In the genomic region with DNA sequence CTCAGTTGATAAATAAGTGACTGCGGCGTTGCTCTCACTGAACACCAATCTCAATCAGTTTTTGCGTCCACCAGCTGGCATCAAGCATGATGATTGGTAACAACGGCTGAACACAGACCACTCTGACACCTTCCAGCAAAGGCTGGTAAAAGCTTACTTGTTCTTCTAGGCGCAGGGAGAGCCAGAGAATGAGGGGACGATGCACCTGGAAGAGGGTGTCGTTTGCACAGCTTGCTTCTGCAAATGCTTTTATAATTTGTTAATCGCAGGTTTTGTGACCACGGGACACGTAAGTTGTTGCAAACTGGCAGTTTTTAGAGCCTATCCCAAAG, we compare ENCODE assay signal across 10 mouse cellular contexts. TPM values are rescaled to one million over a fixed set of nuclear protein-coding genes. Genes with fewer than 3 reads are reported as not detected.
DNase-seq lines count a peak whose midpoint lies in the region; ATAC-seq and TF ChIP-seq lines count a peak whose summit lies in the region.
"Had no signal": no experiment of that assay in that cellular context is flagged by ENCODE, and none has a peak within 500 bp of the region (broad histone marks: within the 10 kb centered on the region; RNA-seq: fewer than 3 reads in every experiment).

No protein-coding gene starts in this region.

- WGBS in kidney, embryonic 14.5 days: 39% methylated on average over 10 of the region's 10 CpGs
- WGBS in kidney, adult 2 months: 47% methylated on average over 10 of the region's 10 CpGs
- WGBS in forebrain, embryonic 10.5 days: 56% methylated on average over 10 of the region's 10 CpGs
- WGBS in hindbrain, embryonic 12.5 days: 43% methylated on average over 10 of the region's 10 CpGs
- 17% methylated on average over 10 of the region's 10 CpGs for WGBS in midbrain, embryonic 15.5 days
- 55% methylated on average over 10 of the region's 10 CpGs for whole genome bisulfite sequencing in liver, embryonic 12.5 days (ENCODE audit: insufficient replicate concordance)

- H3K27me3 ChIP-seq in kidney, embryonic 14.5 days (ENCODE audit: control insufficient read depth, insufficient read depth, low read length): no peaks in the 10 kb centered on the region
- no peaks in the 10 kb centered on the region for H3K27me3 ChIP-seq in kidney, adult 2 months (replicated peaks; ENCODE audit: control insufficient read depth, insufficient read depth, low read length)
- peaks cover 14% of the 10 kb centered on the region; the same call in 1 of the 2 replicates for H3K27me3 ChIP-seq in forebrain, embryonic 10.5 days (ENCODE audit: poor library complexity, severe bottlenecking)
- no peaks in the 10 kb centered on the region for H3K27me3 ChIP-seq in hindbrain, embryonic 12.5 days
- no peaks in the 10 kb centered on the region for H3K27me3 ChIP-seq in midbrain, embryonic 15.5 days (replicated peaks)
- H3K27me3 ChIP-seq in liver, embryonic 12.5 days (replicated peaks): 0 out of 2 replicates have a peak, but pooled peaks cover 4% of the 10 kb centered on the region
- H3K27me3 ChIP-seq: liver, embryonic 15.5 days had no signal

- no peak for TF ChIP-seq POLR2A in kidney, adult 2 months (IDR thresholded peaks at IDR 0.05; ENCODE audit: low read depth, low read length)

- H3K27ac ChIP-seq in kidney, embryonic 14.5 days (ENCODE audit: low read depth, low read length): no peak overlapping the region
- H3K27ac ChIP-seq in kidney, adult 2 months (ENCODE audit: insufficient read depth, low read depth, low read length): no peak overlapping the region
- 0 out of 2 replicates have a peak overlapping the region, but pooled peaks have one; percentile 8 for H3K27ac ChIP-seq in forebrain, embryonic 10.5 days
- peak overlapping the region; percentile 83 for H3K27ac ChIP-seq in hindbrain, embryonic 12.5 days
- peak overlapping the region; percentile 78 for H3K27ac ChIP-seq in midbrain, embryonic 15.5 days
- no peak overlapping the region for H3K27ac ChIP-seq in liver, embryonic 12.5 days
- H3K27ac ChIP-seq: liver, embryonic 15.5 days had no signal

- H3K9ac ChIP-seq in kidney, embryonic 14.5 days (ENCODE audit: low read depth, low read length): no peak overlapping the region
- H3K9ac ChIP-seq in hindbrain, embryonic 12.5 days: 0 out of 2 replicates have a peak overlapping the region, but pooled peaks have one; percentile 39
- H3K9ac ChIP-seq in midbrain, embryonic 15.5 days: peak overlapping the region; percentile 15; the same call in 1 of the 2 replicates
- no peak overlapping the region for H3K9ac ChIP-seq in liver, embryonic 12.5 days
- H3K9ac ChIP-seq: liver, embryonic 15.5 days had no signal

- H3K4me2 ChIP-seq in kidney, embryonic 14.5 days (replicated peaks; ENCODE audit: low read depth, low read length): peak overlapping the region; percentile 27; the same call in 1 of the 2 replicates
- peak overlapping the region; percentile 41 for H3K4me2 ChIP-seq in hindbrain, embryonic 12.5 days (replicated peaks)
- peak overlapping the region; percentile 41 for H3K4me2 ChIP-seq in midbrain, embryonic 15.5 days
- H3K4me2 ChIP-seq in liver, embryonic 12.5 days: no peak overlapping the region
- H3K4me2 ChIP-seq: liver, embryonic 15.5 days had no signal

- no peak for TF ChIP-seq CTCF in kidney, adult 2 months (conservative IDR thresholded peaks at IDR 0.05; ENCODE audit: insufficient read depth, insufficient read length, low read depth, low read length)

- no peak overlapping the region for H3K4me3 ChIP-seq in kidney, embryonic 14.5 days (ENCODE audit: low read length)
- no peak overlapping the region for H3K4me3 ChIP-seq in kidney, adult 2 months (ENCODE audit: insufficient read depth, low read depth, low read length)
- peak overlapping the region; percentile 19; the same call in 1 of the 2 replicates for H3K4me3 ChIP-seq in forebrain, embryonic 10.5 days
- H3K4me3 ChIP-seq in hindbrain, embryonic 12.5 days: no peak overlapping the region
- H3K4me3 ChIP-seq in midbrain, embryonic 15.5 days: peak overlapping the region; percentile 9; the same call in 1 of the 2 replicates
- no peak overlapping the region for H3K4me3 ChIP-seq in liver, embryonic 12.5 days
- H3K4me3 ChIP-seq: liver, embryonic 15.5 days had no signal

- ATAC-seq in kidney, embryonic 14.5 days (ENCODE audit: low FRiP score, low TSS enrichment): no peak
- peak; percentile 68 for ATAC-seq in hindbrain, embryonic 12.5 days (ENCODE audit: low FRiP score)
- ATAC-seq in midbrain, embryonic 15.5 days (replicated peaks): peak; percentile 55; the same call in 1 of the 2 replicates
- ATAC-seq in liver, embryonic 12.5 days: no peak

- peaks cover 20% of the 10 kb centered on the region; the same call in 1 of the 2 replicates for H3K4me1 ChIP-seq in kidney, embryonic 14.5 days (ENCODE audit: control insufficient read depth, insufficient read depth, low read length)
- no peaks in the 10 kb centered on the region for H3K4me1 ChIP-seq in kidney, adult 2 months (ENCODE audit: control insufficient read depth, insufficient read depth, low read length)
- peaks cover 17% of the 10 kb centered on the region for H3K4me1 ChIP-seq in forebrain, embryonic 10.5 days
- H3K4me1 ChIP-seq in hindbrain, embryonic 12.5 days: peaks cover 19% of the 10 kb centered on the region
- peaks cover 23% of the 10 kb centered on the region for H3K4me1 ChIP-seq in midbrain, embryonic 15.5 days
- H3K4me1 ChIP-seq in liver, embryonic 12.5 days: no peaks in the 10 kb centered on the region
- H3K4me1 ChIP-seq: liver, embryonic 15.5 days had no signal

- no peaks in the 10 kb centered on the region for H3K9me3 ChIP-seq in kidney, embryonic 14.5 days (ENCODE audit: control insufficient read depth, low read length)
- no peaks in the 10 kb centered on the region for H3K9me3 ChIP-seq in forebrain, embryonic 10.5 days
- H3K9me3 ChIP-seq in hindbrain, embryonic 12.5 days (replicated peaks): no peaks in the 10 kb centered on the region
- no peaks in the 10 kb centered on the region for H3K9me3 ChIP-seq in midbrain, embryonic 15.5 days
- H3K9me3 ChIP-seq in liver, embryonic 12.5 days (replicated peaks): no peaks in the 10 kb centered on the region
- H3K9me3 ChIP-seq: liver, embryonic 15.5 days had no signal

- H3K36me3 ChIP-seq in kidney, embryonic 14.5 days (ENCODE audit: control insufficient read depth, insufficient read depth, low read length): no peaks in the 10 kb centered on the region
- H3K36me3 ChIP-seq in kidney, adult 2 months (ENCODE audit: control insufficient read depth, insufficient read depth, low read length): no peaks in the 10 kb centered on the region
- no peaks in the 10 kb centered on the region for H3K36me3 ChIP-seq in forebrain, embryonic 10.5 days (replicated peaks)
- H3K36me3 ChIP-seq in hindbrain, embryonic 12.5 days: no peaks in the 10 kb centered on the region
- no peaks in the 10 kb centered on the region for H3K36me3 ChIP-seq in midbrain, embryonic 15.5 days (replicated peaks)
- no peaks in the 10 kb centered on the region for H3K36me3 ChIP-seq in liver, embryonic 12.5 days
- H3K36me3 ChIP-seq: liver, embryonic 15.5 days had no signal

- no peak for DNase-seq in kidney, adult 2 months
- no peak for DNase-seq in forebrain, embryonic 10.5 days (ENCODE audit: extremely low spot score, low spot score)
- DNase-seq in cerebellum, adult 8-10 months: no peak
- no peak for DNase-seq in kidney, postnatal 36 days
- DNase-seq: adrenal gland, postnatal 10 days had no signal

RNA-seq across cellular contexts. Expression of a gene that starts 51.4 kb away (rescaled TPM):
- 42.6 and 51.8 TPM in 2 replicates for polyA plus RNA-seq in kidney, embryonic 14.5 days (2014; fragmentation: Nextera tagmentation; extraction: Ambion mirVana)
- 17.1 and 17.9 TPM in 2 replicates for polyA plus RNA-seq in kidney, adult 2 months (2012; rRNA removed)
- polyA plus RNA-seq in forebrain, embryonic 10.5 days (2016; fragmentation: Nextera tagmentation; extraction: Ambion mirVana): 62.8 and 66.9 TPM in 2 replicates
- polyA plus RNA-seq in hindbrain, embryonic 12.5 days (2016; fragmentation: Nextera tagmentation; extraction: Ambion mirVana): 38.0 and 39.2 TPM in 2 replicates
- 51.7 and 56.2 TPM in 2 replicates for polyA plus RNA-seq in midbrain, embryonic 15.5 days (2015; fragmentation: Nextera tagmentation; extraction: Ambion mirVana)
- polyA plus RNA-seq in liver, embryonic 12.5 days (2016; fragmentation: Nextera tagmentation; extraction: Ambion mirVana): 30.7 and 33.8 TPM in 2 replicates

RNA-seq across cellular contexts. Expression of a gene that starts 51.8 kb away (rescaled TPM):
- 205 and 217 TPM in 2 replicates for polyA plus RNA-seq in kidney, embryonic 14.5 days (2014; fragmentation: Nextera tagmentation; extraction: Ambion mirVana)
- 33.4 and 40.5 TPM in 2 replicates for polyA plus RNA-seq in kidney, adult 2 months (2012; rRNA removed)
- polyA plus RNA-seq in forebrain, embryonic 10.5 days (2016; fragmentation: Nextera tagmentation; extraction: Ambion mirVana): 246 and 247 TPM in 2 replicates
- 258 and 273 TPM in 2 replicates for polyA plus RNA-seq in hindbrain, embryonic 12.5 days (2016; fragmentation: Nextera tagmentation; extraction: Ambion mirVana)
- polyA plus RNA-seq in midbrain, embryonic 15.5 days (2015; fragmentation: Nextera tagmentation; extraction: Ambion mirVana): 221 and 226 TPM in 2 replicates
- polyA plus RNA-seq in liver, embryonic 12.5 days (2016; fragmentation: Nextera tagmentation; extraction: Ambion mirVana): 88.2 and 90.9 TPM in 2 replicates

Comparison
In these comparisons a context has a peak if more than half of its experiments do, and no peak if none do; other contexts are left out.
1. ATAC-seq: peak in hindbrain, embryonic 12.5 days (single experiment) and midbrain, embryonic 15.5 days (single experiment); none in kidney, embryonic 14.5 days (single experiment) and liver, embryonic 12.5 days (single experiment).
2. H3K27ac ChIP-seq: peak in forebrain, embryonic 10.5 days (single experiment), hindbrain, embryonic 12.5 days (single experiment) and midbrain, embryonic 15.5 days (single experiment); none in kidney, embryonic 14.5 days (single experiment), kidney, adult 2 months (single experiment) and liver, embryonic 12.5 days (single experiment).
3. H3K4me3 ChIP-seq: peak in forebrain, embryonic 10.5 days (single experiment) and midbrain, embryonic 15.5 days (single experiment); none in kidney, embryonic 14.5 days (single experiment), kidney, adult 2 months (single experiment), hindbrain, embryonic 12.5 days (single experiment) and liver, embryonic 12.5 days (single experiment).
4. H3K9ac ChIP-seq: peak in hindbrain, embryonic 12.5 days (single experiment) and midbrain, embryonic 15.5 days (single experiment); none in kidney, embryonic 14.5 days (single experiment) and liver, embryonic 12.5 days (single experiment).